Mouse (Mus musculus): Measurements from ENCODE around the gene AW551984.

AW551984 gene

DNA sequence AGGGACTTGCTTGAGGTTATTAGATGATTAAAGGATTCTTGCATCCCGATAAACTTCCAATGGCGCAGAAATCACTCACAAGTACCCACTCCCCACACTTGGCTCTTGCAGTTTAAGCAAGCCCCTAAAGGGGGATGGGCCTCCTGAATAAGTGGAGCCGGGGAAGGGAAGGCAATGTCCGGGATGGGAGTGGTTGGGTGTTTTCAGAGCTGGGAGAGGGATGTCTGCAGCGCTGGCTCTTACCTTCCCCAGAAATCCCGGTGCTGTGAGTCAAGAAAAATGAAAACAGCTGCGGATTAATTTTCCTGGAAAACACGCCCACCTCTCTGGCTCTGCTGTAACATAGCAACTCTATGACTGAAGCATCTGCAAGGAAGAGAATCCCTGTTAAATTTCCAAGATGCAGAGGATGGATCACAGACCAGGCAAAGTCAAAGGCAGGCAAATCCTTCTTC, at the start of gene AW551984:
AW551984 (minus strand) TSS at position 405 of the 455 bp plus-strand sequence.
- DNase-seq: no peak

DNA sequence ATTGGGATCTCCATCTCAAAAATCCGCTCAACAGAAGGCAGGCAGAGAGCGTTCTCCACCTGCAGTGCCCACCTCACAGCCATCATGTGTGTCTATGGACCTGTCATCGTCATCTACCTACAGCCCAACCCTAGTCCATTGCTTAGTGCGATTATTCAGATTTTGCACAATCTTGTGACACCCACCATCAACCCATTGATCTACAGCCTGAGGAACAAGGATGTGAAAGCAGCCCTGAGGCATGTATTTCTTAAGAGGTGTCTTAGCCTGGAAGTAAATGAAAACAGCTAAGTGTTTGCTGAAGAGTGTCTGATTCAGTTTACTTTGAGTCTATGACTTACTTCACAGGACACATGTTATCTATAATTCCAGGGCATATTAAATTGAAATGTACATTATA, 43.2 kb upstream of the AW551984 start:
- no peak for DNase-seq

DNA sequence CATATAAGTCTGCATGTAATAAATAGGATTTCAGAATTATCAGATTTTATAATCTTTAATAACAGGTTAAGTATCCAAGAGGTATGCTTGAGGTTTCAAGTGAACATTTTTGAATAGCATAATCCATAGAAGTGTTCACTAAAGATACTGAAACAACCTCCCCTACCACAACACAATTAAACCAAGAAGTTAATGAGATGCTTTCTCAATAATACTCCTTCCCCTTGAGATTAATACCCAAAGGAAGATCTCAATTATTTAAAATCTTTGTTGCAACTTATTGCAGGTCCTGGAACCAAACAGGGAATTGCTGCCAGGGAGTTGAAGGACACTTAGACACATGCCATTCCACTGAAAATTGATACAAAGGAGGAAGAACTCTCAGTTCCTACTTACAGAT, 40.6 kb upstream of the AW551984 start, which contains the start of gene Olfr961:
Olfr961 (plus strand) TSS at position 301 of the 400 bp plus-strand sequence.
- DNase-seq: no peak

DNA sequence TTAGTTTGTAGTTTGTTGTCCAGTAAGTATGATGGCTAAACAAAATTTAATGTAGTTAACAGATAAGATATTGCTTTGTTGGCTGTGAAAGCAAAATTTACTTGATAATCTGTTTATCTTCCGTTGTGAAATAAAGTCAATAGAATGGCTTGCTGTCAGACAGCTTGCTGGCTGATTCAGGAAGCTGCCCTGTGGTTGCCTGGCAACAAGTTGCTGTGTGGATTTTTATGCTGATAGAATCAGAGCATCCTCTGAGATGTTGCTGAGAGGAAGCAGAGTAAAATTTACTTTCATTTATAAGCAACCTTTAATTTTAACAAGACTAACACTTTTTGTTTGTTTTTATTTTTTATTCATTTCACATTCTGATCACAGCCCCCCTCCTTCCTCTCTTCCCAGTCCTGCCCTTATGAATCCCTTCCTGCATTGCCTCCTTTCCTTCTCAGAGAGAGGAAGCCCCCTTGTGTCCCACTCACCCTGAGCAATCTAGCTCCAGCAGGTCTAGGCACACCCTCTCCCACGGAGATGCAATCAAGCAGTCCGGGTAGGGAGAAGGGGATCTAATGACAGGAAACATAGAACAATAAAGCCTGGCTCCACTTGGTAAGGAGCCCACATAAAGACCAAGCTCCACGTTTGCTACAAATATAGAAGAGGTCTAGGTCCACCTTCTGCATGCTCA, 29.9 kb upstream of the AW551984 start:
- no peak for DNase-seq

DNA sequence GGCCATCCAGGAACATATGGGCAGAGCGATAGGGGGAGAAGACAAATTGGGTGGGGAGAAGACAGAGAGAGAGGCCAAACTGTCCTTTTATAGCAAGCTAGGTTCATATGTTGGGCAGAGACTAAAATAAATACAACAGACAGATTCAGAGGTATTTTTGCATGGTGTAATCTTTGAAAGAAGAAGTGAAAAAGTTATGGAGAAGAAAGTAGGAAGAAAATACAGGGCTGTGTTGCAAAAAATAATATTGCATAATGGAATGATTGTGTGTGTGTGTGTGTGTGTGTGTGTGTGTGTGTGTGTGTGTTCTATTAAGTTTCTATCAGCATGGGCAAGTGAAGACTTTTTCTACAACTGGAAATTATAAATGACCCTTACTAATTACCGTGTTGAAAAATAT, 24.9 kb upstream of the AW551984 start:
- no peak for DNase-seq

DNA sequence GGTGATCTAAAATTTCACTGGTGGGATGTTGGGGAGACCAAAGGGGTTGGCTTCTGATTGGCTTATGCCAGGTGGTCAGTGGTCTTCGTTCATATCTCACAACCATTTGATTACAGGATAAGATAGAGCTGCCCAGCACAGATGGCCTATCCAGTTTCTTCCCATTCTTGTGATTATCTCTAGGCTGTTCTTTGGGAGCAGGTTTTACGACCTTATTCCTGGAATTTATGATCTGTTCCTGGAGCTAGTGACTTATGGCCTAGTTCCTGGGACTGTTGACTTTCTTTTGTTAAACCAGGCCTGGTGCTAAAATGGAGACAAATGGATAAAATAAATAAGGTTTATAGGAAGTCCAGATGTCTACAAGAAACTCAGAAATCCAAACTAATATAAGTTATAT, 20.5 kb upstream of the AW551984 start:
- DNase-seq: no peak

DNA sequence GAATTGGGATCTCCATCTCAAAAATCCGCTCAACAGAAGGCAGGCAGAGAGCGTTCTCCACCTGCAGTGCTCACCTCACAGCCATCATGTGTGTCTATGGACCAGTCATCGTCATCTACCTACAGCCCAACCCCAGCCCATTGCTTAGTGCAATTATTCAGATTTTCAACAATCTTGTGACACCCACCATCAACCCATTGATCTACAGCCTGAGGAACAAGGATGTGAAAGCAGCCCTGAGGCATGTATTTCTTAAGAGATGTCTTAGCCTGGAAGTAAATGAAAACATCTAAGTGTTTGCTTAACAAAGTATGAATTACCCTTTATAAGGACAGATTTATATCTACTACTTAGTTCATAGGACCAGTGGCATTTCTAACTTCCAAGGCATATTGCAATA, 19.6 kb upstream of the AW551984 start:
- DNase-seq: no peak

DNA sequence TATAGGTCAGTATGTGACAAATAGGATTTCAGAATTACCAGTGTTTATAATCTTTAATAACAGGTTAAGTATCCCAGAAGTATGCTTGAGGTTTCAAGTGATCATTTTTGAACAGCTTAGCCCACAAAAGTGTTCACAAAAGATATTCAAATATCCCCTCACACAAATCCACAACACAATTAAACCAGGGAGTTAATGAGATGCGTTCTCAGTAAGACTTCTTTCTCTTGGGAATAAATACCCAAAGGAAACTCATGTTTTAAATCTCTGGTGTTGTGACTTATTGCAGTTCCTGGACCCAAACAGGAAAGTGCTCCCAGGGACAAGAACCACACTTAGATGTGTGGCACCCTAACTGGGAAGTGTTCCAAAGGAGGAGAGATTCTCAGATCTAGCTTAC, 16.9 kb upstream of the AW551984 start, which contains the start of gene Olfr960:
Olfr960 (plus strand) TSS at position 301 of the 400 bp plus-strand sequence.
- no peak for DNase-seq

DNA sequence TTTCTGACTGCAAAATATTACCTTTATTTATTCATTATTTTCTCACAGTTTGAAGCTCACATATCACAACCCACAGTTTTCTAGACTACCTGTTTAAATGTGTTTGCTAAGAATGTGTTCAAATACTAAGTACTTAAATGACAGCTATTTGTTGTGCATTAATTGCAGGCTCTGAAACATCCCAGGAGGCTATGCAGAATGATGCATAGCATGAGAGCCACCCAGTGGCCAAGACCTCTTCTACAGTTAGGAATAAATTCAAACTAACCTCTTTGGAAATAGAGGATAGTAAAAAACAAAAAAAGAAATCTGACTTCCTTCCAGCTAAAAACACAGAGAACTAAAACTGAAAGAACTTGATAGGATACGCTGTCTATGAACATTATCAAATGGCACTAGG, 7.8 kb upstream of the AW551984 start:
- no peak for DNase-seq

DNA sequence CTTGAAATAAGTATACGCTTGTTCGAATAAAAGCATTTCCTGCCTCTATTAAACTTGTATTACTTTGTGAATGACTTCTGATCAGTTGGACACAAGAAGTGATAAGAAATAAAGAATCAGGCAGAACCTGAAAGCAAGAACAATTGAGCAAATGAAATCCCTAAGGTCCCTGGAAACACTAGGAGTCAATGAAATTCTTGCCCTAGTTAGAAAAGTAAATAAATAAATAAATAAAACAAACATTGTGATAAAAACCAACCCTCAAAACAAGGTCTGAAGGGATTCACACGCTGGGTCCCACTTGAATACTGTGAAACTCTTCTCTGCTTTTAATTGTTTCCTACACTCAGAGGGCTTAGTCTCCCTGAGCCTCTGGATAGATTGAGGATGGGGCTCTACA, 6.2 kb upstream of the AW551984 start, which contains the start of gene Olfr148:
Olfr148 (plus strand) TSS at position 301 of the 400 bp plus-strand sequence.
- DNase-seq: no peak

DNA sequence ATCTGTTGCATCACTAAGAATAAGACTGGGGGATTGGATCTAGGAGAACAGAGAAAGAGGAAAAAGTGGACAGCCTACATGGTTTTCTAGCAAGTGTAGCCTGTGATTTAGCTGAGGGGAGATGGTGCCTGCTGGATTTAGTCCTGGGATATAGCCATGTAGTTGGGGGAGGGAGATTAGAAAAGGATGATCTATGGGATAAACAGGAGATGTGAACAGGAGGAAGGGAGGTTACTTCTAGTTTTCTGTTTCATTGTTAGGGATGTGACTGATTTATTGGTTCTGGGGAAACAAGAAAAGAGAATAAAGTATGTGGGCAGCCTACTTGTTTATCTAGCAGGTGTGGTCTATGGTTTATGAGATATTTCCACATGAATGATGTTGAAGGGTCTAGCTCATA, 4.3 kb upstream of the AW551984 start:
- no peak for DNase-seq

DNA sequence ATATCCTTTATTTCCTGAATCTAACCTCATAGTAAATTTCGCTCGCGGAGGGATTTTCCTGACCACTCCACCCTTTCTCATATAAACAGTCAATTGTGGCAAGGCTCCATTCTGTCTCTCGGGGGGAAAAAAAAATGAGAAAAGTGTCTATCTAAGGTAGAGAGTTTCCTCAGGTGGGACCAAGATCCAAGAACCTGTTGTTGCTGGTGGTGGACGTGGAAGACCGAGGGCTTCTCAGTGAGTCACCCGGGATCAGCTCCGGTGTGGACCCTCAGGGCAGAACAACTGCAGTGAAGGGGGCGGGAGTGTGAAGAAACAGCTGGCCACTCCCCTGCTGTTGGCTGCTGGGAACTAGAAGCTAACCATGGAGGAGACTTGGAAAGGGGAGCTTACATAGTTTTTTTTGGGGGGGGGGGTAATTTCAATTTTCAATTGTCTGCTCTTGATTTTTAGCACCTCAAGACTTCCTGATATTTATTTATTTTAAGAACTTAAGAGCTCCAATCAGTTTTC, 814 bp downstream of the AW551984 start:
- no peak for DNase-seq

DNA sequence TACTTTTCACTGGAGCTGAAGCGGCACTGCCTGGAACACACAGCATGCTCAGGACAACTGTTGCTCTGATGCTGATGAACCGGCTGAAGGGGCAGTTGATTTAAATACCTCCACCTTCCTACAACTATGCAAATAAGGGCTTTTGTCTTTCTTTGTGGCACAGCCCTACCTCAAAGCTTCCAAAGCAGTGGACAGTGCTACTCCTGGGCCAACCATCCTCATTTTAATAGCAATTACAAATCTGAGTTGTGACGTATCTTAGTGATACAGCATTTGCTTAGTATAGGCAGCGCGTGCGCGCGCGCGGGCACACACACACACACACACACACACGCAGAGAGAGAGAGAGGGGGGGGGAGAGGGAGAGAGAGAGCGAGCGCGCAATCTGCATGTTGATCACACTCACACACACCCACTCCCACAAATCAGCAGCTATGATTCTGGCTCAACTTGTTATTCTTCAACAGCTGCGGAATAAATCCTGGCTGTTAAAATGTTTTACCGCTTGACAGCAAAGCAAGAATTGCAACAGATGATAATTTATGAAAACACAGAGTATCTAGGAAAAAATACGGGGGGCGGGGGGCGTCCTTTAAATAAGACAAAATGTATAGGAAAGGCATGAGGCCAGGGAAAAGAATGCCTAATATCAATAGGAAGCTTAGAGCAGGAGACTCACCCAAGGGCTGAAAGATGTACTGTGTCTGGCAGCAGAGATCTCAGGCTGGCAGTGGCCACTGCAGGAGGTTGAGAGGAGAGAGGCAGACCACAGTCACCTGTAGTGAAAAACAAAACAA, 1.5 kb downstream of the AW551984 start:
- no peak for DNase-seq

DNA sequence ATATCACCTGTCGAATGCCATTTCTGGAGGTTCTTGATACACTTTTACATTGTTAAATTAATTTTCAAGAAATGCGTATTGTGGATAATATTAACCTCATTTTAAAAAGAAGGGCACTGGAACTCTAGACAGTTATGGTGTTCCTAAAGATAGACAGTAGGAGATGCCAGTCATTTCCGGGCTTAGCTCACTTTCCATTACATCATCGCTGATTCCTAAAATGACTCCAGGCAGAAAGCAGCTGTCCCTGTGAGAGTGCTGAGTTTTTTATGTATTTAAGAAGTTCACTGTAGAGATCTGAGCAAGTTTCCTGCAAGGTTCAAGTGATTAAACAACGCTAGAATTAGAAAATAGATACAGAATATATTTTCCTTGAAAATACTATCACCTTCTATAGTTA, 27.2 kb downstream of the AW551984 start:
- DNase-seq: no peak

DNA sequence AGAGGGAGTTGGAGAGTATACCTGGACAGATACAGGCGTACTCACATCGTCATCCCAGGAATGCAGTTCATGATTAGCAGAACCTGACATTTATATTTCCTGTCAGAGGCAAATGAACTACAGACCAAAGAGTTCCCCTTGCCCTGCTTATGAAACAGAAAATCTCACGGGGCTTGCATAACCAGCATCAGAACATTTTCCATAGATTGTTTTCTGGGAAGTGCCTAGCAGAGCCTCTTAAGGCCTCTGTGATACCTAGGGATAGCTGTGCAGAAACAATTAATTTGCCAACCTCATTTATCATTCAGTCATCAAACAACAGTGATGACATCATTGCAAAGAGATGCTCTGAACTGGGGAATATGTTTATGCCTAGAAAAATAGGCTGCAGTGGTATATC, 28.7 kb downstream of the AW551984 start, which contains the start of gene Olfr959:
Olfr959 (minus strand) TSS at position 101 of the 400 bp plus-strand sequence.
- no peak for DNase-seq

DNA sequence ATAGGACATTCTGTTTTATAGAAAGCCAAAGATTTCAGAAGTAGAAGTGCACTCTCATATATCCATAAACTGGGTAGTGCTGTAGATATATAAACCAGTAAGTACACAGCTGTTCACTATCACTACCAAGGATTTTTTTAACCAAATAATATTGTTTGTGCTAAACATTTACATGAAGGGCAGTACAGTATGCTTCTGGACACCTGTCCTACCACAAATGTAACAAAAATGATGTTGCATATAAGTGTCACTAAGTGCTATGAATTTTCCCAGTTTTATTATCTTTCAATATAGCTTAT, 45.9 kb downstream of the AW551984 start:
- no peak for DNase-seq

DNA sequence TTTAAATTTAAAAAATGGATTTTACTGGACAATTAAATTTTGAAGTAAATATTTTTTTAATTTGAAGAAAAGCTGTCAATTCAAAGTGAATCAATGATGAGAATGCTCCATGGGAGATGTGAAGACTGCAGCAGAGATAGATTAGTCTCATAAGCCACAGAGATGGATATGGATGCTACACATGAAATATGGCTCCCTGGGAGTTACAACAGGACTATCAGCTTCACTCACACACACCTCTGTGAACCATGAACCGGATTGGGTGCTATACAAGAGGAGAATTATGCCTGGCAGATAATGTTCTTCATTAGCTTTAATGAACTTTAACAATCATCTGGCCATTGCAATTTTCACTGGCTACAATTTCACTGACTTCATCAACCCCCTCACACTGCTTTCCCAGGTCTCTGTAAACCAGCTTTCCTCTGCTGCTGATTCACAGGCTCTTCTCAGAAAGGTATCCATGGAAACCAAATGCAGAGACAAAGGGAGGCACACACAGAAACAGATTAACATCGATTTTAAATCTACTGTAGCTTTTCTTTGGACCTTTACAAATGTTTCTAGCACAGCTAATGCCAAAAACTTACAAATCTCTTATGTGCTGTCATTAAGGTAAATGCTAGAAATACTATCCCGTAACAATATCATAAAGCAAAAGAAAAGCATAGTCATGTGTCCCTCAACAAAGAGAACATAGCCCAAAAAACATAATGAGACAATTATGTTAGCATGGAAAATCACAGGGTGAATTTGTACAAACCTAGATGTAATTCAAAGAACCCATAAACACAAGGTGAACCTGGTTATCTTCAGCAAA, 46.5 kb downstream of the AW551984 start:
- no peak for DNase-seq

DNA sequence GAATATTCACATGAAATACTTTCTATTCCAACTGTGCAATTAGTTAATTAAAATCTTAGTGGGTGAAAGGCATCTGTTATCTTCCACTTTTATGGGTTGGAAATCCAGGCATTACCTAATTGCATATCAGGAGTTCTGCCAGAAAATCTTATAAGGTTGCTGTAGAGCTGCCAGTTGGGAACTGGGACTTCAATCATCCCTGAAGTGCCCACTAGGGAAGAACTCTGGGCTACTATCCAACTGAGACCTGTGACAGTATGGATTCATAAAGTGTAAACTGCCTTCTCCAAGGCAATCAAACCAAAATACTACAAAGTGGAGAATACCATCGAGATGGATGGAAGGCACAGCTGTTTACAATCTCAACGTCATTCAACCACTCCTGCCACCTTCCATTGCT, 50.3 kb downstream of the AW551984 start, which contains the start of gene Olfr958:
Olfr958 (minus strand) TSS at position 109 of the 400 bp plus-strand sequence.
- DNase-seq: no peak

DNA sequence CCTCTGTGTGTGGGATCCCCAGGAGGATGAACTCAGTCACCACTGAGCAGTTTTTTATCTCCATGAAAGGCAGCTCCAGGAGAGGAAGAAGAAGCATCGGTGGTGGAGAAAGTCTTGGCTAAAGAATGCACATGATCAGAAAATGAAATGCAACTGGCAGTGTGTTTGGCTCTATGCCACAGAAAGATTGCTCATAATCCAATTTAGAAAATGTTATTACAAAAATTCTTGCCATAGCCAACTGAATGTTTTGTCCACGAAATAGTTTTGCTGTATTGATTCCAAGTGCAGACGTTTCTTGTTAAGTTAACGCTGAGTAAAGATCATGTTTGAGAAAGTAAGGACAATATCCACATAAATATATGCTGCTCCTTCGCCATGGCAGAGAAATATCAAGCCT, 53.4 kb downstream of the AW551984 start:
- DNase-seq: no peak

Measured in kidney, adult 18-20 months (tissue).